Mouse (Mus musculus): Measurements from ENCODE around the gene Manf. TPM values are rescaled to one million over a fixed set of nuclear protein-coding genes. Genes with fewer than 3 reads are reported as not detected.
A peak's percentile ranks its signal among the peaks of the same experiment; 100 is the strongest.

Manf gene
- polyA plus RNA-seq, 2 experiments = 110 to 268 TPM

GRCm38 (mm10) chr9:106789363-106789762 lies 102.4 kb downstream of the Manf start:
- 20% methylated on average over 10 of the region's 10 CpGs for WGBS
- H3K27me3 ChIP-seq (ENCODE audit: control insufficient read depth, insufficient read depth, low read length) = no peaks in the 10 kb centered on the region
- no peaks in the 10 kb centered on the region for H3K36me3 ChIP-seq (ENCODE audit: control insufficient read depth, insufficient read depth, low read length)
- ATAC-seq (ENCODE audit: low FRiP score, low read depth) = 0 out of 2 replicates have a peak, but pooled peaks have one; percentile 4
- peak overlapping the region; percentile 100 for H3K4me3 ChIP-seq (replicated peaks; ENCODE audit: low read length)
- peak overlapping the region; percentile 99 for H3K9ac ChIP-seq (ENCODE audit: low read depth, low read length, severe bottlenecking)
- no peak for DNase-seq (ENCODE audit: low spot score)
- H3K9me3 ChIP-seq (ENCODE audit: control insufficient read depth, low read length) = no peaks in the 10 kb centered on the region
- H3K4me2 ChIP-seq (replicated peaks; ENCODE audit: low read depth, low read length, severe bottlenecking) = peak overlapping the region; percentile 89
- TF ChIP-seq POLR2A (IDR thresholded peaks at IDR 0.05; ENCODE audit: borderline replicate concordance, extremely low read depth, insufficient read depth, insufficient read length) = no peak
- no peak overlapping the region; the same call in 1 of the 2 replicates for H3K27ac ChIP-seq (replicated peaks; ENCODE audit: low read depth, low read length)
- H3K4me1 ChIP-seq (ENCODE audit: control insufficient read depth, insufficient read depth, low read length) = peaks cover 11% of the 10 kb centered on the region

- H3K9ac ChIP-seq (ENCODE audit: low read depth, low read length, severe bottlenecking) = peak within 1 kb of the TSS; percentile 99
- DNase-seq (ENCODE audit: low spot score) (peak; percentile 79), ATAC-seq (ENCODE audit: low FRiP score, low read depth) (peak; percentile 90)
- H3K27ac ChIP-seq (replicated peaks; ENCODE audit: low read depth, low read length) = peak within 1 kb of the TSS; percentile 85
- peak within 1 kb of the TSS; percentile 100 for H3K4me3 ChIP-seq (replicated peaks; ENCODE audit: low read length)
- no peaks in the 10 kb centered on the region for H3K36me3 ChIP-seq (ENCODE audit: control insufficient read depth, insufficient read depth, low read length)
- 0 out of 2 replicates have a peak, but pooled peaks have one; percentile 68 for TF ChIP-seq POLR2A (IDR thresholded peaks at IDR 0.05; ENCODE audit: borderline replicate concordance, extremely low read depth, insufficient read depth, insufficient read length)
- peaks cover 11% of the 10 kb centered on the region for H3K4me1 ChIP-seq (ENCODE audit: control insufficient read depth, insufficient read depth, low read length)
- WGBS = under 1% methylated on average over 45 of the region's 49 CpGs
- no peaks in the 10 kb centered on the region for H3K27me3 ChIP-seq (ENCODE audit: control insufficient read depth, insufficient read depth, low read length)
- peak within 1 kb of the TSS; percentile 89 for H3K4me2 ChIP-seq (replicated peaks; ENCODE audit: low read depth, low read length, severe bottlenecking)
- H3K9me3 ChIP-seq (ENCODE audit: control insufficient read depth, low read length) = no peaks in the 10 kb centered on the region
Observed at GRCm38 (mm10) chr9:106788812-106789321, 102.9 kb downstream of the Manf start, which contains the start of gene Rad54l2. Gene Rad54l2, minus strand, starts transcription at chr9:106789194.

Other genes starting within 250 kb of the Manf start
- 0.06 and 0.08 TPM in 2 replicates for gene Grm2, start 235.9 kb downstream of the Manf start, polyA plus RNA-seq (2012; rRNA removed)
- not detected in 2 replicates for gene Grm2, start 235.9 kb downstream of the Manf start, polyA plus RNA-seq (2014; fragmentation: Nextera tagmentation; extraction: Ambion mirVana)
- 56.8 and 76.1 TPM in 2 replicates for gene Tex264, start 206.1 kb downstream of the Manf start, polyA plus RNA-seq (2012; rRNA removed)
- gene Tex264, start 206.1 kb downstream of the Manf start, polyA plus RNA-seq (2014; fragmentation: Nextera tagmentation; extraction: Ambion mirVana) = 63.9 and 67.6 TPM in 2 replicates
- 12.9 and 23.4 TPM in 2 replicates for gene Rad54l2, start 102.8 kb downstream of the Manf start, polyA plus RNA-seq (2012; rRNA removed)
- gene Rad54l2, start 102.8 kb downstream of the Manf start, polyA plus RNA-seq (2014; fragmentation: Nextera tagmentation; extraction: Ambion mirVana) = 4.3 and 4.7 TPM in 2 replicates
- gene Dcaf1, start 70.1 kb downstream of the Manf start, polyA plus RNA-seq (2012; rRNA removed) = 27.6 and 29.4 TPM in 2 replicates
- 17.2 and 18.4 TPM in 2 replicates for gene Dcaf1, start 70.1 kb downstream of the Manf start, polyA plus RNA-seq (2014; fragmentation: Nextera tagmentation; extraction: Ambion mirVana)
- gene Rbm15b, start 4.6 kb downstream of the Manf start, polyA plus RNA-seq (2012; rRNA removed) = 18.8 and 20.4 TPM in 2 replicates
- gene Rbm15b, start 4.6 kb downstream of the Manf start, polyA plus RNA-seq (2014; fragmentation: Nextera tagmentation; extraction: Ambion mirVana) = 21.3 and 22.3 TPM in 2 replicates